Mouse (Mus musculus): ENCODE data around the gene Gm49388. TPM values are rescaled to one million over a fixed set of nuclear protein-coding genes. Genes with fewer than 3 reads are reported as not detected.

Gm49388 gene
- total and polyA plus RNA-seq, 2 experiments from 2014 or later: not detected

- Histone ChIP-seq H3K27ac (ENCODE audit: low read depth, low read length) (no peak overlapping the region), H3K27me3 (ENCODE audit: insufficient read depth, low read length) (no peaks in the 10 kb centered on the region), H3K4me2 (ENCODE audit: low read depth, low read length, poor library complexity, severe bottlenecking) (no peak overlapping the region), H3K4me1 (ENCODE audit: insufficient read depth, low read length) (no peaks in the 10 kb centered on the region), H3K36me3 (ENCODE audit: insufficient read depth, low read length) (peaks cover 50% of the 10 kb centered on the region), H3K9me3 (ENCODE audit: low read length) (no peaks in the 10 kb centered on the region), H3K4me3 (ENCODE audit: low read depth, low read length) (no peak overlapping the region), H3K9ac (replicated peaks; ENCODE audit: low read length, poor library complexity, severe bottlenecking) (no peak overlapping the region)
- 83% methylated on average over 19 of the region's 19 CpGs for WGBS
- TF ChIP-seq CTCF (IDR thresholded peaks at IDR 0.05): no peak
- DNase-seq (ENCODE audit: low spot score) (peak; percentile 65), ATAC-seq (ENCODE audit: low FRiP score) (no peak)
Observed at GRCm38 (mm10) chr7:127814241-127814921, 29.0 kb downstream of the Gm49388 start.

- ATAC-seq (ENCODE audit: low FRiP score) (no peak), DNase-seq (ENCODE audit: low spot score) (no peak)
- 93% methylated on average over 15 of the region's 15 CpGs for WGBS
- Histone ChIP-seq H3K27ac (ENCODE audit: low read depth, low read length) (no peak overlapping the region), H3K9ac (replicated peaks; ENCODE audit: low read length, poor library complexity, severe bottlenecking) (no peak overlapping the region), H3K4me1 (ENCODE audit: insufficient read depth, low read length) (no peaks in the 10 kb centered on the region), H3K27me3 (ENCODE audit: insufficient read depth, low read length) (no peaks in the 10 kb centered on the region), H3K9me3 (ENCODE audit: low read length) (no peaks in the 10 kb centered on the region), H3K36me3 (ENCODE audit: insufficient read depth, low read length) (peaks cover 42% of the 10 kb centered on the region), H3K4me2 (ENCODE audit: low read depth, low read length, poor library complexity, severe bottlenecking) (no peak overlapping the region), H3K4me3 (ENCODE audit: low read depth, low read length) (no peak overlapping the region)
- no peak for TF ChIP-seq CTCF (IDR thresholded peaks at IDR 0.05)
Observed at GRCm38 (mm10) chr7:127815116-127815665, 29.8 kb downstream of the Gm49388 start.

GRCm38 (mm10) chr7:127815954-127816821 is 30.8 kb downstream of the Gm49388 start:
- Histone ChIP-seq H3K4me2 (ENCODE audit: low read depth, low read length, poor library complexity, severe bottlenecking) (no peak overlapping the region), H3K36me3 (ENCODE audit: insufficient read depth, low read length) (peaks cover 32% of the 10 kb centered on the region), H3K4me3 (ENCODE audit: low read depth, low read length) (no peak overlapping the region), H3K27me3 (ENCODE audit: insufficient read depth, low read length) (no peaks in the 10 kb centered on the region), H3K9ac (replicated peaks; ENCODE audit: low read length, poor library complexity, severe bottlenecking) (no peak overlapping the region), H3K27ac (ENCODE audit: low read depth, low read length) (no peak overlapping the region), H3K9me3 (ENCODE audit: low read length) (no peaks in the 10 kb centered on the region), H3K4me1 (ENCODE audit: insufficient read depth, low read length) (no peaks in the 10 kb centered on the region)
- TF ChIP-seq CTCF (IDR thresholded peaks at IDR 0.05): peak; percentile 40
- WGBS: 69% methylated on average over 15 of the region's 15 CpGs
- ATAC-seq (ENCODE audit: low FRiP score): no peak
- peak; percentile 14 for DNase-seq (ENCODE audit: low spot score)

GRCm38 (mm10) chr7:127817053-127817452 is 31.6 kb downstream of the Gm49388 start:
- no peaks in the 10 kb centered on the region for H3K27me3 ChIP-seq (ENCODE audit: insufficient read depth, low read length)
- no peak for TF ChIP-seq CTCF (IDR thresholded peaks at IDR 0.05)
- H3K9me3 ChIP-seq (ENCODE audit: low read length): no peaks in the 10 kb centered on the region
- H3K4me1 ChIP-seq (ENCODE audit: insufficient read depth, low read length): no peaks in the 10 kb centered on the region
- no peak overlapping the region for H3K4me2 ChIP-seq (ENCODE audit: low read depth, low read length, poor library complexity, severe bottlenecking)
- no peak for ATAC-seq (ENCODE audit: low FRiP score)
- H3K9ac ChIP-seq (replicated peaks; ENCODE audit: low read length, poor library complexity, severe bottlenecking): no peak overlapping the region
- WGBS: 79% methylated on average over 7 of the region's 7 CpGs
- peaks cover 29% of the 10 kb centered on the region for H3K36me3 ChIP-seq (ENCODE audit: insufficient read depth, low read length)
- DNase-seq (ENCODE audit: low spot score): no peak
- H3K4me3 ChIP-seq (ENCODE audit: low read depth, low read length): no peak overlapping the region
- no peak overlapping the region for H3K27ac ChIP-seq (ENCODE audit: low read depth, low read length)

GRCm38 (mm10) chr7:127817776-127818175 is 32.4 kb downstream of the Gm49388 start:
- Histone ChIP-seq H3K27ac (ENCODE audit: low read depth, low read length) (no peak overlapping the region), H3K27me3 (ENCODE audit: insufficient read depth, low read length) (no peaks in the 10 kb centered on the region), H3K4me2 (ENCODE audit: low read depth, low read length, poor library complexity, severe bottlenecking) (no peak overlapping the region), H3K4me1 (ENCODE audit: insufficient read depth, low read length) (peaks cover 4% of the 10 kb centered on the region), H3K36me3 (ENCODE audit: insufficient read depth, low read length) (peaks cover 24% of the 10 kb centered on the region), H3K9me3 (ENCODE audit: low read length) (no peaks in the 10 kb centered on the region), H3K4me3 (ENCODE audit: low read depth, low read length) (no peak overlapping the region), H3K9ac (replicated peaks; ENCODE audit: low read length, poor library complexity, severe bottlenecking) (no peak overlapping the region)
- 93% methylated on average over 5 of the region's 5 CpGs for WGBS
- no peak for DNase-seq (ENCODE audit: low spot score)
- no peak for ATAC-seq (ENCODE audit: low FRiP score)
- no peak for TF ChIP-seq CTCF (IDR thresholded peaks at IDR 0.05)

Data from midbrain, postnatal 0 days (tissue).